Mouse (Mus musculus) spleen, postnatal 0 days (tissue): ENCODE results near the gene Itih1. TPM values are rescaled to one million over a fixed set of nuclear protein-coding genes. Genes with fewer than 3 reads are reported as not detected.

ENCODE experiments used
- polyA plus RNA-seq: library from polyadenylated mRNA; unstranded; fragments of >200 nt; fragmentation: Nextera tagmentation; extraction: Ambion mirVana; gene quantifications from 2 replicates; pipeline ENCODE4 v1.2.1, GENCODE M21; 2015

The Itih1 gene
- 0.05 TPM in 1 of 2 replicates, not detected in the other for polyA plus RNA-seq

GRCm38 (mm10) chr14:30943038-30943437 is at the start of gene Itih1:
Itih1 (minus strand) TSS chr14:30943289.

GRCm38 (mm10) chr14:30951154-30951825 is 8.2 kb upstream of the Itih1 start, which contains the start of gene Nek4:
Nek4 (plus strand) TSS chr14:30951377.

GRCm38 (mm10) chr14:30923375-30924105 is 19.5 kb downstream of the Itih1 start, which contains the start of gene Itih3:
Itih3 (minus strand) TSS chr14:30923760.

GRCm38 (mm10) chr14:30886204-30886603 is 56.9 kb downstream of the Itih1 start, which contains the start of gene Itih4:
Itih4 (plus strand) TSS chr14:30886476.

Other genes with a start within 250 kb of the Itih1 start
- 12.4 and 12.8 TPM in 2 replicates for gene Sfmbt1, start 228.4 kb downstream of the Itih1 start, polyA plus RNA-seq
- gene Tmem110, start 117.7 kb downstream of the Itih1 start, polyA plus RNA-seq: 11.7 and 12.6 TPM in 2 replicates
- gene Mustn1, start 64.1 kb downstream of the Itih1 start, polyA plus RNA-seq: 1.8 and 2.4 TPM in 2 replicates
- 0.12 and 0.29 TPM in 2 replicates for gene Itih4, start 56.8 kb downstream of the Itih1 start, polyA plus RNA-seq
- gene Itih3, start 19.5 kb downstream of the Itih1 start, polyA plus RNA-seq: 1.6 and 1.9 TPM in 2 replicates
- gene Nek4, start 8.1 kb upstream of the Itih1 start, polyA plus RNA-seq: 2.8 and 4.1 TPM in 2 replicates
- 20.8 and 29.2 TPM in 2 replicates for gene Glt8d1, start 58.1 kb upstream of the Itih1 start, polyA plus RNA-seq
- gene Spcs1, start 58.4 kb upstream of the Itih1 start, polyA plus RNA-seq: 311 and 313 TPM in 2 replicates
- gene Pbrm1, start 75.8 kb upstream of the Itih1 start, polyA plus RNA-seq: 64.9 and 65.8 TPM in 2 replicates
- 135 and 137 TPM in 2 replicates for gene Gnl3, start 75.9 kb upstream of the Itih1 start, polyA plus RNA-seq
- 136 and 138 TPM in 2 replicates for gene Smim4, start 185.7 kb upstream of the Itih1 start, polyA plus RNA-seq
- gene Nt5dc2, start 187.8 kb upstream of the Itih1 start, polyA plus RNA-seq: 88.3 and 97.0 TPM in 2 replicates
- gene Stab1, start 225.4 kb upstream of the Itih1 start, polyA plus RNA-seq: 28.7 and 37.1 TPM in 2 replicates